Mouse (Mus musculus) hindbrain, embryonic 10.5 days (tissue): ENCODE measurements around the gene Kcnk6. TPM values are rescaled to one million over a fixed set of nuclear protein-coding genes. Genes with fewer than 3 reads are reported as not detected.
A peak's percentile ranks its signal among the peaks of the same experiment; 100 is the strongest.
"Not testable (repeated sequence)": the region's sequence is repeated elsewhere in the genome, so short reads cannot be mapped to it uniquely, and the experiment has no call there.

Experiments used
- DNase-seq: peaks from one replicate; pipeline ENCODE4 v3.0.0-alpha.2; 2017; ENCODE audit warnings: low spot score
- H3K27ac ChIP-seq: fragments of 300-500 bp; sonication (generic); 2 replicates; pipeline ENCODE4 v1.5.1; 2016; ENCODE audit warnings: mild to moderate bottlenecking, moderate library complexity
- H3K27me3 ChIP-seq: fragments of 300-500 bp; sonication (generic); 2 replicates; pipeline ENCODE4 v1.6.1; 2016; ENCODE audit warnings: mild to moderate bottlenecking; ENCODE audit not compliant: poor library complexity, insufficient read depth, severe bottlenecking
- H3K36me3 ChIP-seq: fragments of 300-500 bp; sonication (generic); 2 replicates; pipeline ENCODE4 v1.6.1; 2016; ENCODE audit warnings: mild to moderate bottlenecking, moderate library complexity
- H3K4me1 ChIP-seq: fragments of 300-500 bp; sonication (generic); replicated peaks from 2 replicates; pipeline ENCODE4 v1.6.1; 2016; ENCODE audit warnings: mild to moderate bottlenecking
- H3K4me3 ChIP-seq: fragments of 300-500 bp; sonication (generic); 2 replicates; pipeline ENCODE4 v1.5.1; 2016; ENCODE audit warnings: mild to moderate bottlenecking, moderate library complexity
- H3K9me3 ChIP-seq: fragments of 300-500 bp; sonication (generic); 2 replicates; pipeline ENCODE4 v1.6.1; 2016; ENCODE audit warnings: mild to moderate bottlenecking, moderate library complexity
- WGBS: fragments of 180-500 bp; shearing (Covaris S2); methylation state at CpG from one replicate; pipeline ENCODE4 v1.1.7; 2016; 5-methylcytosine and 5-hydroxymethylcytosine counted together
- polyA plus RNA-seq: library from polyadenylated mRNA; unstranded; fragments of >200 nt; fragmentation: Nextera tagmentation; extraction: Ambion mirVana; gene quantifications from 2 replicates; pipeline ENCODE4 v1.2.1, GENCODE M21; 2016

Kcnk6 gene
- polyA plus RNA-seq, 1 experiment from 2014 or later = 0.76 TPM

DNA sequence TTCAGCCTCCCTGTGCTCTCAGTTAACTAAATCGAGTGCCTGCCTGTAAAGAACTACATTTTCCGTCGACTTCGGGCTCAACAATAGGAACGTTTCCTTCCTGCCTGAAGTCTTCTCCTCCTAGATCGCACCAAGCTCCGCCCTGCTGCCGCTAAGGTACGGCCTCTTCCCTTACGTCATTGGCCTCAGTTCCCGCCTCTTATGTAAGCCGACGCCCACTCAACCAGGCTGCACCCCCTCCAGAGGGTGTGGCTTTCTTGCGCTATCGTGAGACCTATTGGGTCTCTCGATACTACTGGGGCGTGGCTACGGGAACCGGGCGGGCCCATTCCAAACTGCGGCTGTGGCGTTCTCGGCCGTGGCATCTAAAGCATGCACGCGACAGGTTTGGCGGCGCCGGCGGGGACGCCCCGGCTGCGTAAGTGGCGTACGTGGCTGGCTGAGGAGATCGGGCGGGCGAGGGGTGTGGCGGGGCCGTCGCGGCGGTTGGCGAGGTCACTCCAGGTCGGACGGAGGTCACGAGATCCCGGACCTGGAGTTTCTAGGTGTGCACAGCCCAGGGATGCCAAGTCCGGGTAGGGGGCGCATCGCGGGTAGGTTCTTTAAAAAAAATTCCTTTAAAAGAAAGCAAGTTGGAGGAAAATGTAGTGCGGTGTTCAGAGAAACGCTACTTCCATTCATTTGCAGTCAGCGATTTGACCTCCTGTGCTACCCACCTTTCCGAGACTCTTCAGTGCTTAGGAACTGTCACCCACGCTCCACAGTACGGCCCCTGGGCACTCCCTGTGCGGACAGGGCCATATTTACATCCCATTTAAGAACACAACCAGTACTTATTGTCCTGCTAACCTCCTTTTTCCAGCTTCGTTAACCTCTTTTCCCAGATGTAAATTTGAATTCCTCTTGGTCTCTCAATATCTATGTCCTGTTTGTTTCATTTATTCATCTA lies 6.0 kb upstream of the Kcnk6 start, which contains the start of gene Yif1b:
Yif1b (plus strand) TSS at position 311 of the 949 bp plus-strand sequence.
- under 1% methylated on average over 60 of the region's 60 CpGs for WGBS
- Histone ChIP-seq H3K36me3 (peaks cover 13% of the 10 kb centered on the region; the same call in 1 of the 2 replicates), H3K27me3 (peaks cover 14% of the 10 kb centered on the region), H3K4me3 (peak within 1 kb of the TSS; percentile 82), H3K9me3 (0 out of 2 replicates have a peak, but pooled peaks cover 3% of the 10 kb centered on the region), H3K27ac (peak within 1 kb of the TSS; percentile 90), H3K4me1 (peaks cover 22% of the 10 kb centered on the region)
- peak; percentile 99 for DNase-seq

DNA sequence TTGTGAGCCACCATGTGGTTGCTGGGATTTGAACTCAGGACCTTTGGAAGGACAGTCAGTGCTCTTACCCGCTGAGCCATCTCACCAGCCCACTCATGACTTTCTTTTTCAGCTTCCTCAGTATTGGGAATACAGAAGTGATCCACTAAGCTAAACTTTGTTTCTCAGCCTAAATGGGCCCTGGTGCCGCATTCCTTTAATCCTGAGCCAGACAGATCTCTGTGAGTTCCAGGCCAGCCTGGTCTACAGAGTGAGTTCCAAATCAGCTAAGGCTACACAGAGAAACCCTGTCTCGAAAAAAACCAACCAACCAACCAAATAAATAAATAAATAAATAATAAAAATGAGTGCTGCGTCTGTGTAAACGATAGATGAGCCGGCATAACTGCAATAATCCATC lies 5.3 kb upstream of the Kcnk6 start:
- DNase-seq, H3K9me3 ChIP-seq: not testable (repeated sequence)
- WGBS = 30% methylated on average over 6 of the region's 6 CpGs
- Histone ChIP-seq H3K27ac (peak overlapping the region; percentile 90), H3K4me1 (peaks cover 23% of the 10 kb centered on the region), H3K27me3 (peaks cover 21% of the 10 kb centered on the region), H3K36me3 (peaks cover 13% of the 10 kb centered on the region; the same call in 1 of the 2 replicates), H3K4me3 (peak overlapping the region; percentile 82)

DNA sequence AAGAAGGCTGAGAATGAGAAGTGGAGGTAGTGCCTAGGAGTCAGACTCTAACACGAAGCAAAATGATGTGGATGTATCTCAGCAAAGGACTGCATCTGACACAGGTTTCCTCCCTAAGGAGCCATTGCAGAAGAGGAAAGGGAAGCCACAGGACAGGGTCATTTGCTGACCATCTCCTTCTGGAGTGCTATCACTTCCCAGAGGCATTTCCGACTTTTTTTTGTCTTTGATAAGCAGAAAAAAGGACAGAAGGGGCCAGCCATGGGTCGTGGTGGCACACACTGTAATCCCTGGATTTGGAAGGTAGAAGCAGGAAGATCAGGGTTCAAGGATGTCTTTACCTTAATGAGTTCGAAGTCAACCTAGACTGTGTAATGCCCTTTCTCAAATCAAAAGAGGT lies 4.3 kb upstream of the Kcnk6 start:
- DNase-seq = no peak
- no peak overlapping the region for H3K4me3 ChIP-seq
- H3K27ac ChIP-seq = no peak overlapping the region
- 0 out of 2 replicates have a peak, but pooled peaks cover 3% of the 10 kb centered on the region for H3K9me3 ChIP-seq
- peaks cover 8% of the 10 kb centered on the region; the same call in 1 of the 2 replicates for H3K36me3 ChIP-seq
- peaks cover 31% of the 10 kb centered on the region for H3K4me1 ChIP-seq
- H3K27me3 ChIP-seq = peaks cover 31% of the 10 kb centered on the region
- 84% methylated on average over 4 of the region's 4 CpGs for WGBS

DNA sequence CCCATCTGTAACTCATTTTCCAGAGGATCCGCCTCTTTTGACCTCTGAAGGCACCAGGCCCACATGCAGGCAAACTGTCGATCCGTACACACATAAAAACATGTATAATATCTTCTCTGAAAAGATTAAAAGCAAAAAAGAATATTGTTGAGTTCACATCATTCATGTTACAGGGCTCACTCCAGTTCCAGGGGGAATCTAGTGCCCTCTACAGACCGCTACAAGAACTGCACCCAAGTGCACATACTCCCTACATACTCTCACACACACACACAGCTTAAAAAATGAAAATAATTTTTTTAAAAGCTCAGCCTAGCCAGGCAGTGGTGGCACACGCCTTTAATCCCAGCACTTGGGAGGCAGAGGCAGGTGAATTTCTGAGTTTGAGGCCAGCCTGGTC lies 2.3 kb upstream of the Kcnk6 start:
- no peak overlapping the region for H3K4me3 ChIP-seq
- 0 out of 2 replicates have a peak, but pooled peaks cover 3% of the 10 kb centered on the region for H3K9me3 ChIP-seq
- DNase-seq = no peak
- no peaks in the 10 kb centered on the region for H3K36me3 ChIP-seq
- H3K27ac ChIP-seq = no peak overlapping the region
- 74% methylated on average over 5 of the region's 5 CpGs for WGBS
- peaks cover 29% of the 10 kb centered on the region for H3K4me1 ChIP-seq
- H3K27me3 ChIP-seq = peaks cover 51% of the 10 kb centered on the region

DNA sequence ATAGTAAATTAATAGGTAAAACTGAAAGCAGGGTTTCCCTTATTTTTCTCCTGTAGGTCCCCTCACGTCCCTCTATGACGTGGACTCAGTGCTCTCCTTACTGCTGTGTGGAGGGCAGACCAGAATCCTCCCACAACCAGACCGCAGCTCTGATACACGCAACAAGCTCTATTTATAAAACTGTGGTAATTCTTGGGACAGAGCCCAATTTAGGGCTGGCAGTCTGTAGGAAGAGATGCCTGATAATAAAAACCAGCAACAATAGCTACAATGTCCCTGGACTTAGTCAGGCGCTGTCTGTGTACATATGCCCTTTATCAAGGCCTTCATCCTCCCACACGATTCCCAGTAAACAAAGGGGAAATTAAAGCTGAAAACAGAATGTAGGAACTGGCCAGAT lies 1.4 kb upstream of the Kcnk6 start:
- peaks cover 60% of the 10 kb centered on the region for H3K27me3 ChIP-seq
- H3K4me1 ChIP-seq = peaks cover 20% of the 10 kb centered on the region

DNA sequence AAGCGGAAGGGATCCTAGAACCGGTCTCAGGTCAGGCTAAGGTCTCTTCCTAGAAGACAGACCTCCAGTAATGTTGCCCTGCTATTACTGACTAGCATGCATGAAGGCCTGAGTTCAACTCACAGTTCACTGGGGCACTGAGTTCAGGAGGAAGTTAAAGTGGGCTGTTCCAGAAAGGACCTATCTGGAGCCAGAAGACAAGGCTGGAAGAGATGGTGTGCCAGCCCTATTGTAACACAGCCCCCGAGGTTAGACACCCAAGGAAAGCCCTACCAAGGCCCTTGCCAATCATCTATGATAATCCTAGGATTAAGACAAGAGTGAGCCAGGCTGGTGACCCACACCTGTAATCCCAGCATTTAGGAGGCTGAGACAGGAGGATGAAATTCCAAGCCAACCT lies 798 bp downstream of the Kcnk6 start:
- Histone ChIP-seq H3K27me3 (peaks cover 66% of the 10 kb centered on the region), H3K4me1 (peaks cover 9% of the 10 kb centered on the region), H3K9me3 (0 out of 2 replicates have a peak, but pooled peaks cover 3% of the 10 kb centered on the region), H3K4me3 (peak overlapping the region; percentile 57), H3K27ac (no peak overlapping the region), H3K36me3 (no peaks in the 10 kb centered on the region)
- no peak for DNase-seq
- 52% methylated on average over 3 of the region's 3 CpGs for WGBS

More for the DNA sequence above, 1.4 kb upstream of the Kcnk6 start:
- 90% methylated on average over 6 of the region's 6 CpGs for WGBS
- no peak for DNase-seq
- H3K4me3 ChIP-seq = no peak overlapping the region
- H3K27ac ChIP-seq = no peak overlapping the region
- 0 out of 2 replicates have a peak, but pooled peaks cover 3% of the 10 kb centered on the region for H3K9me3 ChIP-seq
- no peaks in the 10 kb centered on the region for H3K36me3 ChIP-seq

GRCm38 (mm10) chr7:29230560-29230959 lies 1.8 kb downstream of the Kcnk6 start:
- Histone ChIP-seq H3K4me1 (peaks cover 11% of the 10 kb centered on the region), H3K27me3 (peaks cover 66% of the 10 kb centered on the region), H3K9me3 (0 out of 2 replicates have a peak, but pooled peaks cover under 1% of the 10 kb centered on the region), H3K27ac (no peak overlapping the region), H3K4me3 (no peak overlapping the region), H3K36me3 (no peaks in the 10 kb centered on the region)
- 18% methylated on average over 3 of the region's 3 CpGs for WGBS
- no peak for DNase-seq

DNA sequence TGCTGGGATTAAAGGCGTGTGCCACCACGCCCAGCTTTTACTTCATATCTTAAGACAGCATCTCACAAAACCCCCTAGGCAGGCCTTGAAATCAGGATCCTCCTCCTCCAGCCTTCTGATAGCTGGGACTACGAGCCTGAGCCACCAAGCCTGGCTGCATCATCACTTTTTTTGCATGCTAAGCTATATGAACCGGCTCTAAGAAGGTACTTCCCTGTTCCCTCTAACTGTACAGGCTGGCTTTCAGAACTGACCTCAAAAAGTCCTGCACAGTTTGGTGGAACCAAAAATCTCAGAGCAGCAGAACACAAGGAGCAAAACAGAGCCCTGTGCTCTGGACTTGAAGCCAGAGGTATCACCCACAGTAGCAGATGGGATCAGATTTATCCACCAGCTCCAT lies 4.1 kb downstream of the Kcnk6 start:
- Histone ChIP-seq H3K4me3 (no peak overlapping the region), H3K27me3 (peaks cover 58% of the 10 kb centered on the region), H3K36me3 (no peaks in the 10 kb centered on the region), H3K9me3 (no peaks in the 10 kb centered on the region), H3K27ac (no peak overlapping the region), H3K4me1 (peaks cover 21% of the 10 kb centered on the region)
- DNase-seq = no peak
- WGBS = 79% methylated on average over 4 of the region's 4 CpGs

- Histone ChIP-seq H3K27ac (peak overlapping the region; percentile 69), H3K9me3 (no peaks in the 10 kb centered on the region), H3K36me3 (no peaks in the 10 kb centered on the region), H3K4me3 (peak overlapping the region; percentile 38), H3K4me1 (peaks cover 12% of the 10 kb centered on the region), H3K27me3 (peaks cover 31% of the 10 kb centered on the region)
- DNase-seq = no peak
- WGBS = 72% methylated on average over 13 of the region's 13 CpGs
Measured at GRCm38 (mm10) chr7:29225520-29225919, 6.8 kb downstream of the Kcnk6 start.

DNA sequence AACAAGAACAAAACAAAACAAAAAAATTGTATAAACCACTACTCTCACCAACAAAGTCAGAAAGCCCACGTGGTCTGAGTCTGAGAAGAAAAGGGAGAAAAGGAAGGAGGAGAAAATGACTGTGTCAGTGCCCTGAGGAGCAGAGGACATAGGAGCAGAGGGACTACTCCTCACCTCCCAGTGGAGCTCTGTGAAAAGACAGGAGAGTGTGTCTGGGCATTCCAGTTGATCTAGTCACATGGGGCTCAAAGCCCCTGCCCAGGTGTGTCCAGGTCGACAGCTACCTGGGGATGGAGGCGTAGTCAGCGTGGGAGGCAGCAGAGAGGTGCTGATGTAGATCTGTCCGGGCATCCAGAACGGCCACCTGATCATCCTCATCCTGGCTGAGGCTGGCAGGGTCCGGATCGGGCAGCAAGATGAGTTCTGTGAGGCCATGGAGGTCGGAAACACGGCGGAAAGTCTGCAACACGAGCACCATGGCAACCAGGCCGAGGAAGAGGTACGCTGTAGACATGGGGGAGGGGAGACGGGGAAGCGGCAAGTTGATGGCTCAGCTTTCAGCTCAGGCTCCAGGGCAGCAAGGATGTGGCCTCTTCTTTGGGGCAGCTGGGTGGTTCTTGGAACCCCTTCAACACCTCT lies 7.4 kb downstream of the Kcnk6 start:
- peaks cover 24% of the 10 kb centered on the region for H3K27me3 ChIP-seq
- peak overlapping the region; percentile 38 for H3K4me3 ChIP-seq
- peaks cover 12% of the 10 kb centered on the region for H3K4me1 ChIP-seq
- peak; percentile 53 for DNase-seq
- H3K9me3 ChIP-seq = peaks cover 6% of the 10 kb centered on the region
- H3K36me3 ChIP-seq = no peaks in the 10 kb centered on the region
- H3K27ac ChIP-seq = peak overlapping the region; percentile 69
- WGBS = 13% methylated on average over 16 of the region's 16 CpGs

DNA sequence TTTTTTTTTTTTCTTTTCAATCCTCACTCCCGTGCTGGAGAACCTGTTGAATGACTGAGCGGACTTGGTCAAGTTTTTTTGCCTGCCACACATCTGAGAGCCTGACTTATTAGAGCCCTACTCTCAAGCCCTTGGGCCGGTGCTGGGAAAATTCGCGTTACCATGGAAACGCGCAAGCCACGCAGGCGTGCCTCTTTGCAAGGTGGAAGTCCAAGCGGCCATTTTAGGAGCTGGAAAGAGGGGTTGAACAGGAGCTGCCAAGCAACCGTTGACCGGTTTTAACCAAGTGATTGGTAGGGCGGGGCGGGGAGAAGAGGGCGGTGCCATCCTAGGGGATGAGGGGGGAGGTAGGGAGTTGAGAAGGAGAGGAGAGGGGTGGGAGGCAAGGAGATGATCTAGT lies 17.5 kb downstream of the Kcnk6 start:
- Histone ChIP-seq H3K27me3 (peaks cover 23% of the 10 kb centered on the region), H3K27ac (no peak overlapping the region), H3K9me3 (peaks cover 21% of the 10 kb centered on the region), H3K36me3 (no peaks in the 10 kb centered on the region), H3K4me3 (no peak overlapping the region), H3K4me1 (peaks cover 28% of the 10 kb centered on the region)
- DNase-seq = peak; percentile 13
- 41% methylated on average over 15 of the region's 15 CpGs for WGBS

DNA sequence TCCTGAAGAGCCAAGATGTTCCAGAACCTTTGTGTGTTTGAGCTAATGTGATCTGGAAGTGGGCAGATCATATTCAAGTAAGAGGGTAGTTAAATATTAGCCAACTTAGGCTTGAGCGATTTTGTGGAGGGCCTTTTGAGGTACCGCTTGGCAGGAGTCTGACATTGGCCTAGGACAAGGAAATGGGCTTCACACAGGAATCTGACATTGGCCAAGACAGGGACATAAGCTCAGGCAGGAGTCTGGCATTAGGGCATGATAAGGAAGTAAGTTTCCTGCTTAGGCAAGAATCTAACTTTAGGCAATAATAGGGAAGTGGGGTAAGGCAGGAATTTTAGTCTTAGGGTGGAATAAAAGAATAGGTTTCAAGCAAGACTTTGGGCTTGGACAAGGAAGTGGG lies 18.1 kb downstream of the Kcnk6 start:
- Histone ChIP-seq H3K27ac (no peak overlapping the region), H3K9me3 (peaks cover 15% of the 10 kb centered on the region; the same call in 1 of the 2 replicates), H3K27me3 (peaks cover 23% of the 10 kb centered on the region), H3K36me3 (no peaks in the 10 kb centered on the region), H3K4me1 (peaks cover 28% of the 10 kb centered on the region), H3K4me3 (peak overlapping the region; percentile 48; the same call in 1 of the 2 replicates)
- DNase-seq = no peak
- 71% methylated on average over 2 of the region's 2 CpGs for WGBS
